Mouse (Mus musculus): Measurements from ENCODE around the gene Dgki. TPM values are rescaled to one million over a fixed set of nuclear protein-coding genes. Genes with fewer than 3 reads are reported as not detected.

Gene Dgki
- polyA plus RNA-seq, 1 experiment = 2.0 TPM

DNA sequence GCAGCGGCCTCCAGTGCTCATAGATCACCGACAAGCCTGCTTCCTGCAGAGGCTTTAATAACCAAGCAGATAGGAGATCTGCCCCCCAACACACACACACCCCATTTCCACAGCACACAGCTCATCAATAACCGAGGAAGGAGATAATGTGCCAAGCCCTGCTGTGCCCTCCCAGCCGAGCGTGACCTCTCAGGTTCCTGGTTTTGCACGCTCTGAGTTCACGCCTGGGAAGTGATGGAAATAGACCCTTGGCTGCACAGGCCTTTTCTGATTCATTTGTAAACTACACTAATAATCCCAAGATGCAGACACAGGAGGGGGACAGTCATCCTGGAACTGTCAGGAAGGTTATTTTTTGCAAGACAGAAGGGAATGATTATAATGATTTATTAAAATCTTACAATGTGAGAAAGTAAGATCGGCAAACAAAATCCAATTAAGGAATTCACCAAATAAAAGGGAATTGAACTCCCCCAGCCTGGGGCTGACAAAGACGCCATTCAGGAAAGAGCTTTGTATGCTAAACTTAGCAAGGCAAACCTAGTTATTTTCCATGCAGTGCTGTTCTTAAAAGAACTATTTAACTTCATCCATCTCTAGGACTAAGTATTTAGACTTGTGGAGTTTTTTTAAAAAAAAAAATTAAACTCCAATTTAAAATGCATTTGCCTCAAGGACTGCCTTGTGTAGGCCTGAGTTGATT lies 88.3 kb downstream of the Dgki start:
- Histone ChIP-seq H3K27ac (ENCODE audit: insufficient read depth, low read length) (no peak overlapping the region), H3K4me1 (ENCODE audit: control insufficient read depth, insufficient read depth, low read length) (no peaks in the 10 kb centered on the region)

DNA sequence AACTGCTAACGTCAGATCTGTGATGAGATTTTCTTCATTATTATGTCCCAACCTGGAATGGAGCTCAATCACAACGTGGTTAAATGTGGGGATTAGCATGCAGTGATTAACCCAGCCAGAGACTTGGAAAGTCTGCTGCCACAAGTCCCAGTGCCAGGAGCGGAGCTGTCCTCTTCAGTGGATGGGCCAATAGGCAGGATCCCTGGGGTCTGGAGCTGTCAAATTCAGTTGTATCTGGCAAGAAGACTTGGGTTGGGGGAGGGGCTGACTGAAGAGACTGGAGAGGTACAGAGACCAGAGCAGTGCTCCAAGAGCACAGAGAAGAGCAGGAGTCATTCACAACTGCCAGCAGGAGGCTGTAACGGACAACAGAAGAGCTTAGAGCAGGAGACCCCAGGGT lies 97.1 kb downstream of the Dgki start:
- Histone ChIP-seq H3K9me3 (replicated peaks; ENCODE audit: control insufficient read depth, insufficient read depth, low read length, poor library complexity, severe bottlenecking) (no peaks in the 10 kb centered on the region), H3K27ac (ENCODE audit: insufficient read depth, low read length) (no peak overlapping the region)
- no peak for TF ChIP-seq CTCF (IDR thresholded peaks at IDR 0.05; ENCODE audit: low read depth, low read length)
- no peak for TF ChIP-seq EP300 (IDR thresholded peaks at IDR 0.05; ENCODE audit: insufficient read depth, low read depth, low read length)
- TF ChIP-seq POLR2A (IDR thresholded peaks at IDR 0.05; ENCODE audit: insufficient read depth, low read length) = no peak

More for the DNA sequence above, 88.3 kb downstream of the Dgki start:
- H3K36me3 ChIP-seq (ENCODE audit: control insufficient read depth, insufficient read depth, low read length, poor library complexity, severe bottlenecking) = no peaks in the 10 kb centered on the region
- H3K4me3 ChIP-seq (ENCODE audit: low read depth, low read length) = no peak overlapping the region
- no peaks in the 10 kb centered on the region; the same call in 1 of the 2 replicates for H3K9me3 ChIP-seq (replicated peaks; ENCODE audit: control insufficient read depth, insufficient read depth, low read length, poor library complexity, severe bottlenecking)
- no peaks in the 10 kb centered on the region for H3K27me3 ChIP-seq (ENCODE audit: control insufficient read depth, insufficient read depth, low read length, poor library complexity, severe bottlenecking)
- H3K9ac ChIP-seq (ENCODE audit: low read depth, poor library complexity, severe bottlenecking) = no peak overlapping the region
- TF ChIP-seq POLR2A (IDR thresholded peaks at IDR 0.05; ENCODE audit: insufficient read depth, low read length) (no peak), CTCF (IDR thresholded peaks at IDR 0.05; ENCODE audit: low read depth, low read length) (no peak), EP300 (IDR thresholded peaks at IDR 0.05; ENCODE audit: insufficient read depth, low read depth, low read length) (no peak)

GRCm38 (mm10) chr6:37200840-37201239 lies 99.1 kb downstream of the Dgki start:
- Histone ChIP-seq H3K4me1 (ENCODE audit: control insufficient read depth, insufficient read depth, low read length) (no peaks in the 10 kb centered on the region), H3K27ac (ENCODE audit: insufficient read depth, low read length) (no peak overlapping the region), H3K27me3 (ENCODE audit: control insufficient read depth, insufficient read depth, low read length, poor library complexity, severe bottlenecking) (no peaks in the 10 kb centered on the region), H3K36me3 (ENCODE audit: control insufficient read depth, insufficient read depth, low read length, poor library complexity, severe bottlenecking) (no peaks in the 10 kb centered on the region), H3K4me3 (ENCODE audit: low read depth, low read length) (no peak overlapping the region), H3K9ac (ENCODE audit: low read depth, poor library complexity, severe bottlenecking) (no peak overlapping the region), H3K9me3 (replicated peaks; ENCODE audit: control insufficient read depth, insufficient read depth, low read length, poor library complexity, severe bottlenecking) (no peaks in the 10 kb centered on the region)
- TF ChIP-seq EP300 (IDR thresholded peaks at IDR 0.05; ENCODE audit: insufficient read depth, low read depth, low read length) (no peak), POLR2A (IDR thresholded peaks at IDR 0.05; ENCODE audit: insufficient read depth, low read length) (no peak)

More for the DNA sequence above, 97.1 kb downstream of the Dgki start:
- no peaks in the 10 kb centered on the region for H3K27me3 ChIP-seq (ENCODE audit: control insufficient read depth, insufficient read depth, low read length, poor library complexity, severe bottlenecking)
- H3K36me3 ChIP-seq (ENCODE audit: control insufficient read depth, insufficient read depth, low read length, poor library complexity, severe bottlenecking) = no peaks in the 10 kb centered on the region
- H3K9ac ChIP-seq (ENCODE audit: low read depth, poor library complexity, severe bottlenecking) = no peak overlapping the region
- no peaks in the 10 kb centered on the region for H3K4me1 ChIP-seq (ENCODE audit: control insufficient read depth, insufficient read depth, low read length)
- no peak overlapping the region for H3K4me3 ChIP-seq (ENCODE audit: low read depth, low read length)

- H3K4me3 ChIP-seq (ENCODE audit: low read depth, low read length) = no peak overlapping the region
- H3K27me3 ChIP-seq (ENCODE audit: control insufficient read depth, insufficient read depth, low read length, poor library complexity, severe bottlenecking) = no peaks in the 10 kb centered on the region
- no peak overlapping the region for H3K27ac ChIP-seq (ENCODE audit: insufficient read depth, low read length)
- H3K36me3 ChIP-seq (ENCODE audit: control insufficient read depth, insufficient read depth, low read length, poor library complexity, severe bottlenecking) = no peaks in the 10 kb centered on the region
- H3K4me1 ChIP-seq (ENCODE audit: control insufficient read depth, insufficient read depth, low read length) = no peaks in the 10 kb centered on the region
- no peaks in the 10 kb centered on the region for H3K9me3 ChIP-seq (replicated peaks; ENCODE audit: control insufficient read depth, insufficient read depth, low read length, poor library complexity, severe bottlenecking)
- no peak overlapping the region for H3K9ac ChIP-seq (ENCODE audit: low read depth, poor library complexity, severe bottlenecking)
- TF ChIP-seq POLR2A (IDR thresholded peaks at IDR 0.05; ENCODE audit: insufficient read depth, low read length) (no peak), CTCF (IDR thresholded peaks at IDR 0.05; ENCODE audit: low read depth, low read length) (no peak), EP300 (IDR thresholded peaks at IDR 0.05; ENCODE audit: insufficient read depth, low read depth, low read length) (no peak)
Observed at GRCm38 (mm10) chr6:37199502-37199901, 100.5 kb downstream of the Dgki start.

DNA sequence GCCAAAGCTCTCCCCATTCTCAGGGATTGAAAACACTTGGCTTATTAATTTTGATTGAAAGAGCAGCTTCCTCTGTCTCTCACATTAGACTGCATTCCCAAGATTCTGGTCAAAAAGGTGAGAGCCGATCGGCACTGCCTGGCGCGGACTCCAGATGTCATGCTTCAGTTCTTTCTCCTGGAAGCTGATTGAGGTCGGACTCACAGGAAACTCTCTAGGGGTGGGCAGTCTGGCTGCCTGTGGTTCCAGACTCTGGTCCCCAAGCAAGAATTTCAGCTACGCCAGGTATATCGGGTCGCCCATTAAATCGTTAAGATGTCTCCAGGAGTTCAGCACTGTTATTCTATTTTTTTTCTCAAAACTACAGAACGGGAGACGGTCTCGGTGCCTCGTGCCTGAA lies 102.2 kb downstream of the Dgki start:
- no peak overlapping the region for H3K27ac ChIP-seq (ENCODE audit: insufficient read depth, low read length)
- H3K9me3 ChIP-seq (replicated peaks; ENCODE audit: control insufficient read depth, insufficient read depth, low read length, poor library complexity, severe bottlenecking) = no peaks in the 10 kb centered on the region
- H3K4me3 ChIP-seq (ENCODE audit: low read depth, low read length) = no peak overlapping the region
- no peaks in the 10 kb centered on the region for H3K27me3 ChIP-seq (ENCODE audit: control insufficient read depth, insufficient read depth, low read length, poor library complexity, severe bottlenecking)
- H3K9ac ChIP-seq (ENCODE audit: low read depth, poor library complexity, severe bottlenecking) = no peak overlapping the region
- H3K4me1 ChIP-seq (ENCODE audit: control insufficient read depth, insufficient read depth, low read length) = no peaks in the 10 kb centered on the region
- H3K36me3 ChIP-seq (ENCODE audit: control insufficient read depth, insufficient read depth, low read length, poor library complexity, severe bottlenecking) = no peaks in the 10 kb centered on the region
- TF ChIP-seq CTCF (IDR thresholded peaks at IDR 0.05; ENCODE audit: low read depth, low read length) (no peak), EP300 (IDR thresholded peaks at IDR 0.05; ENCODE audit: insufficient read depth, low read depth, low read length) (no peak), POLR2A (IDR thresholded peaks at IDR 0.05; ENCODE audit: insufficient read depth, low read length) (no peak)

- H3K36me3 ChIP-seq (ENCODE audit: control insufficient read depth, insufficient read depth, low read length, poor library complexity, severe bottlenecking) = no peaks in the 10 kb centered on the region
- no peaks in the 10 kb centered on the region for H3K9me3 ChIP-seq (replicated peaks; ENCODE audit: control insufficient read depth, insufficient read depth, low read length, poor library complexity, severe bottlenecking)
- no peaks in the 10 kb centered on the region for H3K27me3 ChIP-seq (ENCODE audit: control insufficient read depth, insufficient read depth, low read length, poor library complexity, severe bottlenecking)
- no peak overlapping the region for H3K27ac ChIP-seq (ENCODE audit: insufficient read depth, low read length)
- no peak overlapping the region for H3K4me3 ChIP-seq (ENCODE audit: low read depth, low read length)
- no peak overlapping the region for H3K9ac ChIP-seq (ENCODE audit: low read depth, poor library complexity, severe bottlenecking)
- no peaks in the 10 kb centered on the region for H3K4me1 ChIP-seq (ENCODE audit: control insufficient read depth, insufficient read depth, low read length)
- TF ChIP-seq EP300 (IDR thresholded peaks at IDR 0.05; ENCODE audit: insufficient read depth, low read depth, low read length) = no peak
- TF ChIP-seq POLR2A (IDR thresholded peaks at IDR 0.05; ENCODE audit: insufficient read depth, low read length) = no peak
- TF ChIP-seq CTCF (IDR thresholded peaks at IDR 0.05; ENCODE audit: low read depth, low read length) = no peak
Observed at GRCm38 (mm10) chr6:37196870-37197269, 103.1 kb downstream of the Dgki start.
